Mouse (Mus musculus) gastrocnemius, postnatal 36 days (tissue): ENCODE measurements at regions not wholly inside any gene's neighbourhood (a gene's known extent, or its start where the extent isn't known, plus 50 kb on each side); places are given as distances from the start of the nearest gene placed in this dataset.

ENCODE experiments used
- DNase-seq, 2 experiments: peaks; one replicate each; pipeline ENCODE4 v3.0.0; 2022
- intact Hi-C: fragments of 180-260 bp; cut with DNase I; formaldehyde crosslinking; loops from one replicate; pipeline ENCODE4 v1.15.1; 2025

- intact Hi-C loops, result no loop called here
- no peak for DNase-seq
Measured at GRCm38 (mm10) chr3:147092188-147093075, 240.3 kb downstream of the Ttll7 start.

GRCm38 (mm10) chr3:147093076-147093380, 240.9 kb downstream of the Ttll7 start:
- intact Hi-C loops, result no loop called here
- no peak for DNase-seq

- DNase-seq, result no peak
- intact Hi-C loops, result no loop called here
Measured at GRCm38 (mm10) chr3:147096179-147096578, 244.0 kb downstream of the Ttll7 start.

- no peak for DNase-seq
- intact Hi-C loops, result no loop called here
Measured at GRCm38 (mm10) chr3:147098065-147098580, 246.0 kb downstream of the Ttll7 start.

GRCm38 (mm10) chr3:147098611-147099010, 246.4 kb downstream of the Ttll7 start:
- no peak for DNase-seq
- intact Hi-C loops, result no loop called here

GRCm38 (mm10) chr3:147099143-147099713, 247.1 kb downstream of the Ttll7 start:
- no peak for DNase-seq
- intact Hi-C loops, result no loop called here

GRCm38 (mm10) chr3:147101053-147101764, 249.0 kb downstream of the Ttll7 start:
- DNase-seq, result no peak
- intact Hi-C loops, result no loop called here

- intact Hi-C loops, result no loop called here
Measured at GRCm38 (mm10) chr3:147101765-147102113, 249.6 kb downstream of the Ttll7 start.

GRCm38 (mm10) chr3:147103428-147103827, 251.3 kb downstream of the Ttll7 start:
- intact Hi-C loops, result no loop called here

More at GRCm38 (mm10) chr3:147101765-147102113, 249.6 kb downstream of the Ttll7 start:
- DNase-seq, result no peak

GRCm38 (mm10) chr3:147117609-147118008, 265.4 kb downstream of the Ttll7 start:
- intact Hi-C loops, result no loop called here
- no peak for DNase-seq

More at GRCm38 (mm10) chr3:147103428-147103827, 251.3 kb downstream of the Ttll7 start:
- DNase-seq, result no peak

- intact Hi-C loops, result no loop called here
- no peak for DNase-seq
Measured at GRCm38 (mm10) chr3:147118092-147118491, 265.9 kb downstream of the Ttll7 start.

GRCm38 (mm10) chr3:147118622-147119021, 266.5 kb downstream of the Ttll7 start:
- DNase-seq, result no peak
- intact Hi-C loops, result no loop called here

GRCm38 (mm10) chr3:147121826-147122225, 269.7 kb downstream of the Ttll7 start:
- intact Hi-C loops, result no loop called here
- no peak for DNase-seq

- intact Hi-C loops, result no loop called here
- no peak for DNase-seq
Measured at GRCm38 (mm10) chr3:147127740-147128139, 275.6 kb downstream of the Ttll7 start.

GRCm38 (mm10) chr3:147132830-147133229, 280.7 kb downstream of the Ttll7 start:
- intact Hi-C loops, result no loop called here
- DNase-seq, result no peak

GRCm38 (mm10) chr3:147133408-147133807, 281.2 kb downstream of the Ttll7 start:
- intact Hi-C loops, result no loop called here
- DNase-seq, result no peak

GRCm38 (mm10) chr3:147140414-147140813, 288.2 kb downstream of the Ttll7 start:
- DNase-seq, result no peak
- intact Hi-C loops, result no loop called here

- intact Hi-C loops, result no loop called here
- DNase-seq, result no peak
Measured at GRCm38 (mm10) chr3:147153456-147153855, 301.3 kb downstream of the Ttll7 start.

GRCm38 (mm10) chr3:147153998-147154397, 301.8 kb downstream of the Ttll7 start:
- intact Hi-C loops, result no loop called here
- DNase-seq, result no peak

GRCm38 (mm10) chr3:147163126-147163525, 311.0 kb downstream of the Ttll7 start:
- intact Hi-C loops, result no loop called here
- DNase-seq, result no peak

- no peak for DNase-seq
- intact Hi-C loops, result no loop called here
Measured at GRCm38 (mm10) chr3:147163540-147163939, 311.4 kb downstream of the Ttll7 start.
